33 mouse cellular contexts compared by ENCODE assay signal in the genomic region with DNA sequence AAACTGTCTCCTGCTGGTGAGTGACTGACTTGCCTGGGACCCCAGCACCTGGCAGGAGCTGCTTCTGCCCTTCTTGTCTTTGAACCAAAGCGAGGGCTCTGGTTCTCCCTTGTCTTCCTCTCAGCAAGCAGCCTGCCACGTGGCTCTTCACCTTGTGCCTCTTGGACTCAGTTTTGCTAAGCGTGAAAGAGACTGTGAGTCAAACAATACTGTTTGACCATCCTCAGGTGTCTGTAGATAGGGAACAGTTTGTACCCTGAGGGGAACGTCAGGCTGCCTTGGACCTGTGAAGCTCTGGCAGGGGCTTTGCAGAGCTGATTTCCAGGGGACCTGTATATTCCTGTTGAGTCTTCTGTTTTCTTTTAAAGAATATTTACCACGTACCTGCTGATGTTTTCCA. TPM values are rescaled to one million over a fixed set of nuclear protein-coding genes. Genes with fewer than 3 reads are reported as not detected.
"Had no signal": no experiment of that assay in that cellular context is flagged by ENCODE, and none has a peak within 500 bp of the region (broad histone marks: within the 10 kb centered on the region; RNA-seq: fewer than 3 reads in every experiment).

No protein-coding gene starts in this region.

- H3K4me1 ChIP-seq: embryonic facial prominence, embryonic 10.5 days; embryonic facial prominence, embryonic 12.5 days; embryonic facial prominence, embryonic 13.5 days; embryonic facial prominence, embryonic 15.5 days; forebrain, embryonic 10.5 days; forebrain, embryonic 12.5 days; forebrain, embryonic 15.5 days had no signal

- H3K4me2 ChIP-seq: embryonic facial prominence, embryonic 12.5 days; embryonic facial prominence, embryonic 13.5 days; embryonic facial prominence, embryonic 15.5 days; forebrain, embryonic 12.5 days; forebrain, embryonic 15.5 days had no signal

- DNase-seq: cerebellum, adult 18-20 months; cerebellum, adult 2 months; cerebellum, adult 8-10 months; cerebellum, adult 9-10 months; cerebellum, adult 9-11 months; cerebellum, postnatal 14 days; cerebellum, postnatal 25 days; cerebellum, postnatal 36 days; embryo, embryonic 11 days; gastrocnemius, adult 2 months; gastrocnemius, postnatal 10 days; gastrocnemius, postnatal 14 days; gastrocnemius, postnatal 25 days; gastrocnemius, postnatal 36 days; heart, adult 11 months; heart, adult 18-20 months; heart, adult 2 months had no signal

- ATAC-seq: forebrain, embryonic 14.5 days; forebrain, embryonic 15.5 days; forebrain, embryonic 16.5 days had no signal

- H3K27me3 ChIP-seq: embryonic facial prominence, embryonic 13.5 days; embryonic facial prominence, embryonic 15.5 days; forebrain, embryonic 12.5 days; forebrain, embryonic 15.5 days had no signal

- H3K9ac ChIP-seq: embryonic facial prominence, embryonic 12.5 days; embryonic facial prominence, embryonic 13.5 days; embryonic facial prominence, embryonic 15.5 days; forebrain, embryonic 12.5 days; forebrain, embryonic 15.5 days had no signal

- H3K27ac ChIP-seq: embryonic facial prominence, embryonic 10.5 days; embryonic facial prominence, embryonic 12.5 days; embryonic facial prominence, embryonic 13.5 days; embryonic facial prominence, embryonic 15.5 days; forebrain, embryonic 10.5 days; forebrain, embryonic 12.5 days; forebrain, embryonic 15.5 days; gastrocnemius, adult 2 months; heart, adult 2 months had no signal

- H3K4me3 ChIP-seq: embryonic facial prominence, embryonic 10.5 days; embryonic facial prominence, embryonic 12.5 days; embryonic facial prominence, embryonic 13.5 days; embryonic facial prominence, embryonic 15.5 days; erythroblast, embryonic 14.5 days; forebrain, embryonic 10.5 days; forebrain, embryonic 12.5 days; forebrain, embryonic 15.5 days; gastrocnemius, adult 2 months; heart, adult 2 months had no signal

- H3K36me3 ChIP-seq: embryonic facial prominence, embryonic 10.5 days; embryonic facial prominence, embryonic 12.5 days; embryonic facial prominence, embryonic 13.5 days; embryonic facial prominence, embryonic 15.5 days; forebrain, embryonic 10.5 days; forebrain, embryonic 12.5 days; forebrain, embryonic 15.5 days had no signal

- H3K9me3 ChIP-seq: embryonic facial prominence, embryonic 10.5 days; embryonic facial prominence, embryonic 12.5 days; embryonic facial prominence, embryonic 13.5 days; embryonic facial prominence, embryonic 15.5 days; forebrain, embryonic 10.5 days; forebrain, embryonic 12.5 days; forebrain, embryonic 15.5 days had no signal

RNA-seq across cellular contexts. Expression of a gene that starts 39.7 kb away (rescaled TPM):
- total RNA-seq: common myeloid progenitor, adult 5-6 weeks; gastrocnemius, adult 18-20 months; gastrocnemius, adult 2 months; gastrocnemius, adult 8-10 months; gastrocnemius, postnatal 25 days; granulocyte monocyte progenitor cell, adult 5-6 weeks; heart, adult 18-20 months; heart, adult 2 months had no signal
- polyA plus RNA-seq: cortical plate, adult 2 months; erythroblast, embryonic 14.5 days; frontal cortex, adult 2 months had no signal
